Mouse (Mus musculus) small intestine, adult 2 months (tissue): ENCODE data around the gene Gm5150.
"Not testable (repeated sequence)": the region's sequence is repeated elsewhere in the genome, so short reads cannot be mapped to it uniquely, and the experiment has no call there.

ENCODE experiments used
- CTCF ChIP-seq: fragments of 200-500 bp; IDR thresholded peaks from 2 replicates; pipeline ENCODE4 v1.5.1; 2012; ENCODE audit warnings: low read depth, mild to moderate bottlenecking, control low read depth, inconsistent platforms, low read length, moderate library complexity, mixed read lengths; ENCODE audit not compliant: insufficient replicate concordance, insufficient read length; ENCODE audit errors: extremely low read depth
- POLR2A ChIP-seq: fragments of 200-500 bp; IDR thresholded peaks from 2 replicates; pipeline ENCODE4 v1.6.1; 2012; ENCODE audit warnings: low read depth, mild to moderate bottlenecking, control low read depth, inconsistent platforms, low read length, moderate library complexity

DNA sequence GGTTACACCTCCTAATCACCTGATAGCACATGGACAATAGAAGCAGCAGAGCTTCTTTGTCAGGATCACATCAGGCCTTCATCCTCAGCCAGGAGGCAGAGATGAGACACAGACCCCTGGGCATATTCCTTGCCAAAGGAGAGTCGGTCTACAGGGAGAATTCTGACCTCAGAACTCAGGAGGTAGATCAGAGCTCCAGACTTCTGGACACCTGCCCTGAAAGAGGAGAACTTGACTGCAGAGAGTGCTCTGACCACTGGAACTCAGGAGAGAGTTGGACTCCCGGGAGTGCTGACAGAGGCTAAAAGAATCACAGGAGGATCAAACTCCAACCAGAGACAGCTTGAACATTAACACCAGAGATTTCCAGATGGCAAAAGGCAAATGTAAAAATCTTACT lies 8.2 kb upstream of the Gm5150 start:
- TF ChIP-seq CTCF, POLR2A: not testable (repeated sequence)
